Mouse (Mus musculus) limb, embryonic 14.5 days (tissue): ENCODE results near the gene Bmf. TPM values are rescaled to one million over a fixed set of nuclear protein-coding genes. Genes with fewer than 3 reads are reported as not detected.

ENCODE experiments used
- ATAC-seq: fragments of 200-750 bp; cut with Nextera tagmentation; 2 replicates; pipeline ENCODE4 v1.8.0; 2017; ENCODE audit warnings: low read depth, moderate number of reproducible peaks, moderate TSS enrichment; ENCODE audit not compliant: low FRiP score
- DNase-seq: peaks from one replicate; pipeline ENCODE4 v3.0.0-alpha.2; 2015; ENCODE audit warnings: low spot score
- H3K27ac ChIP-seq: fragments of 300-500 bp; sonication (generic); replicated peaks from 2 replicates; pipeline ENCODE4 v1.5.1; 2014; ENCODE audit warnings: low read depth, mild to moderate bottlenecking, low read length, moderate library complexity, mixed read lengths
- H3K27me3 ChIP-seq: fragments of 300-500 bp; sonication (generic); 2 replicates; pipeline ENCODE4 v1.6.1; 2014; ENCODE audit warnings: low read length, mixed read lengths; ENCODE audit not compliant: control insufficient read depth, insufficient read depth
- H3K36me3 ChIP-seq: fragments of 300-500 bp; sonication (generic); 2 replicates; pipeline ENCODE4 v1.6.1; 2014; ENCODE audit warnings: mild to moderate bottlenecking, low read length, moderate library complexity, mixed read lengths; ENCODE audit not compliant: control insufficient read depth, insufficient read depth
- H3K4me1 ChIP-seq: fragments of 300-500 bp; sonication (generic); 2 replicates; pipeline ENCODE4 v1.6.1; 2014; ENCODE audit warnings: antibody characterized with exemption, low read length, mixed read lengths; ENCODE audit not compliant: control insufficient read depth, insufficient read depth
- H3K4me2 ChIP-seq: fragments of 300-500 bp; sonication (generic); replicated peaks from 2 replicates; pipeline ENCODE4 v1.6.1; 2014; ENCODE audit warnings: low read depth, mild to moderate bottlenecking, low read length, moderate library complexity; ENCODE audit not compliant: severe bottlenecking
- H3K4me3 ChIP-seq: fragments of 300-500 bp; sonication (generic); replicated peaks from 2 replicates; pipeline ENCODE4 v1.5.1; 2014; ENCODE audit warnings: low read length
- H3K9ac ChIP-seq: fragments of 300-500 bp; sonication (generic); 2 replicates; pipeline ENCODE4 v1.6.1; 2014; ENCODE audit warnings: mild to moderate bottlenecking, low read depth, low read length, moderate library complexity; ENCODE audit not compliant: severe bottlenecking
- H3K9me3 ChIP-seq: fragments of 300-500 bp; sonication (generic); 2 replicates; pipeline ENCODE4 v1.6.1; 2016; ENCODE audit warnings: low read length; ENCODE audit not compliant: control insufficient read depth
- POLR2A ChIP-seq: fragments of 200-500 bp; IDR thresholded peaks from 2 replicates; pipeline ENCODE4 v1.8.0; 2012; ENCODE audit warnings: inconsistent platforms, mild to moderate bottlenecking, moderate library complexity, borderline replicate concordance; ENCODE audit not compliant: insufficient read depth, insufficient read length; ENCODE audit errors: extremely low read depth
- WGBS: fragments of 180-500 bp; shearing (Covaris S2); extraction: QIAGEN DNeasy Blood & Tissue Kit; methylation state at CpG from one replicate; pipeline ENCODE4 v1.1.7; 2014; 5-methylcytosine and 5-hydroxymethylcytosine counted together
- polyA plus RNA-seq, 2 experiments: library from polyadenylated mRNA; depleted of rRNA in 1 of 2; stranded (reverse) in 1 of 2; unstranded in 1 of 2; fragments of >200 nt; fragmentation: Nextera tagmentation in 1 of 2; extraction: Ambion mirVana in 1 of 2; gene quantifications; 2 replicates each; pipeline versions ENCODE4 v1.2.1 to v1.2.3; 2012 to 2014

The Bmf gene
- polyA plus RNA-seq (2012; rRNA removed) (28.4 and 29.2 TPM in 2 replicates), polyA plus RNA-seq (2014; fragmentation: Nextera tagmentation; extraction: Ambion mirVana) (5.1 and 6.2 TPM in 2 replicates)

DNA sequence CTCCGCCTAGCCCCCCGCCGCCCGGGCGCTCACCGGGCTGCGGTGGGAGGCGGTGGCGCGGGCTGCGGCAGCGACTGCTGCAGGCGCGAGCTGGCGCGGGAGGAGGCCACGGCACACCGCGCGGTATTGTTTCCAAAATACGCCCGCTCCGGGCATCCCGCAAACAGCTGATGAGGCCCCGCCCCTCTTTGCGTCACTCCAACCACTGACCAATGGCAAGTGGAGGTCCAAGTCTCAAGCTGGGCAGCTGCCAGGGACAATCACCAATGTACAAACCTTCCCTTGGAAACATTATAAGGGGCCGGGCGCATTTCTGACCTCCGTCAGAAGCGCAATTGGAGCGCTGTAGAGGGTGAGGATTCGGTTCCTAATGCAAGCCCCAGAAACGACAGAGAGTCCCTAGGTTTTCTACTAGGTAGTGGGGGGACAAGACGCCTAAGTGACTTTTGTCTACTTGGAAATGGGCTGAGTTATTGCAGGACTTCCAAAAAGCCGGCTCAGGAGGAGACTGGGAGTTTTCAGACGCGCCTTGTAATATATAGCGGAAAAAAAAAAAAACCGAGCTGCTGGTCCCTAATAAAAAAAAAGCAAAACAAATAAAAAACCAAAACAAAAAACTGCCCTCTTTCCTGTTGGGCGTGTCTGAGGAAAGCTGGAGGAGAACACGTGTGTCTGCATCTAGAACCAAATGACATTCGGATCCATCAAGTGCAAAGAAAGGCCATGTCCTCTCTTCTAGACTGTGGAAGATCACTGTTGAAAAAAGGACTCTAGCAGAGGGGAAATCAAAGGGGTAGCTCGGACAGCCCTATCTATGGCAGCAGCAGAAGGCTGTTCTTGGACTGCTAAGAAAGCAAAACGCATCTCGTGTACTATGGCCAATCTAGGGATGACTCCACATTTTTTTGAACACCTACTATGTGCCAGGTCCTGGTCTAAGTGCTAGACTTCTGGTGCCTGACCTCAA is at the start of gene Bmf:
Gene Bmf (minus strand): TSS at position 181 of the 967 bp plus-strand sequence.
- Histone ChIP-seq H3K4me3 (peak within 1 kb of the TSS; percentile 87), H3K9ac (peak within 1 kb of the TSS; percentile 73), H3K4me2 (peak within 1 kb of the TSS; percentile 92), H3K4me1 (peaks cover 40% of the 10 kb centered on the region), H3K27ac (peak within 1 kb of the TSS; percentile 72), H3K9me3 (no peaks in the 10 kb centered on the region), H3K27me3 (no peaks in the 10 kb centered on the region), H3K36me3 (no peaks in the 10 kb centered on the region)
- ATAC-seq (peak; percentile 92), DNase-seq (peak; percentile 100)
- under 1% methylated on average over 45 of the region's 45 CpGs for WGBS
- no peak for TF ChIP-seq POLR2A

DNA sequence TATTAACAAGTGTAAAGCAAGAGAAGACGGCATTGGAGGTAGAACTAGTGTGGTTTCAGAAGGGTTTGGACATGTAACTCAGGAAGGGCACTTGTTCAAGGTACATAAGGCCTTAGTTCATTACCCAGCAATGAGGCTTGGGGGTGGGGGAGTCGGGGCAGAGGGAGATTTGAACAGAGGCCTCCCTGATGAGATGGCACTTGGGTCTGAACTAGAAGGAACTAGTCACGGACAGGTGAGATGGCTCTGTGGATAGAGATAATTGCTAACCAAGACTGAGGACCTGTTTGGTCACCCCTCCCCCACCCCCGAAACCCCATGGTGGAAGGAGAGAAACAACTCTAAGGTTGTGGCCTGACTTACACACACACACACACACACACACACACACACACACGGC is 49.6 kb upstream of the Bmf start:
- Histone ChIP-seq H3K36me3 (peaks cover 28% of the 10 kb centered on the region), H3K4me1 (peaks cover 18% of the 10 kb centered on the region), H3K9me3 (no peaks in the 10 kb centered on the region), H3K27me3 (no peaks in the 10 kb centered on the region), H3K9ac (peak overlapping the region; percentile 60), H3K27ac (no peak overlapping the region), H3K4me2 (peak overlapping the region; percentile 85), H3K4me3 (peak overlapping the region; percentile 63)
- 38% methylated on average over 5 of the region's 5 CpGs for WGBS
- no peak for TF ChIP-seq POLR2A
- DNase-seq, result no peak
- ATAC-seq, result no peak

DNA sequence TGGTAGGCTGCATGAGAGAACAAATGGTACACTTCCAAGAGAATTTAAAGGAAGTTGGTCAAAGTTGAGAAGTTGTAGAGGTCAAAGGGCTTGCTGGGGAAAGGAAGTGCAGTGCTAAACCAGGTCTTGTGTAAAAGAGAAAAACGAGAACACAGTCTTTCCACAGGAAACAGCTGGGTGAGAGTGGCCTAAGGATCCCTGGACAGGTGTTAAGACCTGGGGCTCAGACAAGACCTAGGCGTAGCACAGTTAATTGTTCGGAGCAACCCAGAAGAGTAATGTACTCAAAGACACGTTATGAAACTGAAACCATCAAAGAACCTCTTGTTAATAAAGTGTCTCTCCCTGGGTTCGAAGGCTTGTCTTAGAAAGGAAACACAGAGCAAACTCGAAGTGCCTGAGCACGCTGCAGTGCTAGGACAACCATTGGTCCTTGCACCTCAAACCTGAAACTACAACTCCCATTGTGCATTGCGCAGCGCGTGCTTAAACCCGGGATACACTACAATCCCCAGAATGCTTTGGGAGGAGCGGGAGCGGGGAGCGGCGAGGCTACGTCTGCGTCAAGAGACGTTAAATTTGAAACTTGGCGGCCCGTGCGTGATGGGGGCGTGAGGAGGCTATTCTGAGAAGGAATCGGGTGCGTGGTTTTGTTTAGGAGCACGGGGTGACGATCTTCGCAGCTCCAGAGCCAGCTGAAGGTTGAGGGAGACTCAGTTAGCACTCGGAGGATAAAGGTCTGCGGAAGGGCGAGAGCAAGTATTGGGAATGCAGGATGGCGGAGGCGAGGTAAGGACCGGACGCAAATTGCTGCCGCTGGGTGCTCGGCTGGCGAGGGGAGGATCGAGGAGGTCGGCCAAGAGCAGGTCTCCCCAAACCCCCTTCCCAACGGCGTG is 48.4 kb upstream of the Bmf start, which contains the start of gene Bub1b:
Gene Bub1b (plus strand): TSS at position 539 of the 896 bp plus-strand sequence.
- Histone ChIP-seq H3K36me3 (peaks cover 18% of the 10 kb centered on the region), H3K27me3 (no peaks in the 10 kb centered on the region), H3K4me2 (peak within 1 kb of the TSS; percentile 85), H3K9ac (peak within 1 kb of the TSS; percentile 60), H3K27ac (no peak within 1 kb of the TSS), H3K4me1 (peaks cover 18% of the 10 kb centered on the region), H3K9me3 (no peaks in the 10 kb centered on the region), H3K4me3 (peak within 1 kb of the TSS; percentile 63)
- ATAC-seq (peak; percentile 98), DNase-seq (peak; percentile 96)
- 5% methylated on average over 41 of the region's 41 CpGs for whole genome bisulfite sequencing
- TF ChIP-seq POLR2A, result peak; percentile 31; the same call in 1 of the 2 replicates

DNA sequence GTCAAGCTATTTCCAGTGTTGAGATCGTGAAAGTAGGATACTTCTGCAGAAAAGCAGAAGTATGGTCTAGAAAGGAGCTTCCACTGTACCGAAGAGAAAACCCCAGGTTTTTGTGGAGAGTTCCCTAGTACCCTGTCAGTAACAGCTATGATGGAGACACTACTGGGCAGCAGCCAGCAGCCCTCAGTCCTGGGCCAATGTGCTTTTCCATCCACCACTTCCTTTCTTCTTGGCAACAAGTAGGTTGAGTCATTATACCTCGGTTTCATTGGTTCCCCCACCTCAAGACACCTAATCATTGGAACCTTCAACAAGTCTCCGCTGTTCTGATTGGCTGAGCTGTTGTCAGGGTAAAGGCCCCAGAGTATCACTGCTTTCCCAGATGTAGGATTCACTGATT is 41.6 kb upstream of the Bmf start:
- Histone ChIP-seq H3K4me2 (no peak overlapping the region), H3K4me1 (no peaks in the 10 kb centered on the region), H3K27ac (no peak overlapping the region), H3K4me3 (no peak overlapping the region), H3K9me3 (no peaks in the 10 kb centered on the region), H3K9ac (no peak overlapping the region), H3K36me3 (no peaks in the 10 kb centered on the region), H3K27me3 (no peaks in the 10 kb centered on the region)
- 81% methylated on average over 4 of the region's 4 CpGs for WGBS
- DNase-seq (no peak), ATAC-seq (no peak)
- TF ChIP-seq POLR2A, result no peak

DNA sequence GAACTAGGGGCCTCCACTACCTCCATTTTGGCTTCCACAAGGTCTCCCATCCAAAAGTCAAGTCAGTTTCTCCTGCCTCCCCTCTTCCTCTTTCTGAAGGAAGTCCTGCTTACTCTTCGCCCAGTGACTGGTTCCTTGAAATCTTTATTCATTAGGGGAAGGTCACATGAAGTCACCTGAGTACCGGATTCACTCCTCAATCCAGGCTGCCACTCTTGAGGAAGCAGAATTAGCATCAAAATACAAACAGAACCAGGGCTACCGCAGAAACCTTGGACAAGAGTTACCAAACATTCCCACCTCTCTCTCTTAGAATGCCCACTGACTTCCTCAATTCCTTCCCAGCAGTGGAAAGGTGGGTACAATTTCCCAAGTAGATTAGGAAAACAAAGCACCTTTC is 38.2 kb upstream of the Bmf start:
- no peaks in the 10 kb centered on the region for H3K9me3 ChIP-seq
- WGBS, result 81% methylated on average over 3 of the region's 3 CpGs
- H3K4me3 ChIP-seq, result no peak overlapping the region
- DNase-seq, result no peak
- no peak overlapping the region for H3K27ac ChIP-seq
- H3K4me2 ChIP-seq, result no peak overlapping the region
- no peaks in the 10 kb centered on the region for H3K27me3 ChIP-seq
- no peak overlapping the region for H3K9ac ChIP-seq
- H3K36me3 ChIP-seq, result no peaks in the 10 kb centered on the region
- H3K4me1 ChIP-seq, result no peaks in the 10 kb centered on the region
- ATAC-seq, result no peak
- no peak for TF ChIP-seq POLR2A
